ENCODE assay signal across 9 mouse cellular contexts in the genomic region with DNA sequence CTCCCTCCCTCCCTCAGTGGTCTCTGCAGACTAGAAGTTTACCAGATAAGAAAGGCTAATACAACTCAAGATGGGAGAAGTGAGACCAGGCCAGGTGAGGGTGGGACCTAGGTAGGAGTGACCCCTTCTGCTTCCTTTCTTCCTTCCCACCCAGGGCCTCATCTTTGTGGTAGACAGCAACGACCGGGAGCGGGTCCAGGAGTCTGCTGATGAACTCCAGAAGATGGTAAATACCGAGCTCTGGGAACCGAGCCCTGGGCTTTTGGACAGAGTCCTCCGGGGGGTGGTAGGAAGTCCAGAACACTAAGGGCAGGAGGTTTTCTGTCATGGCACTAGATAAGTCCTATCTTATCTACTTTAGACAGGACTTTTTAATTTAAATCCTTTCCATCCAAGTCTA. TPM values are rescaled to one million over a fixed set of nuclear protein-coding genes. Genes with fewer than 3 reads are reported as not detected.
DNase-seq lines count a peak whose midpoint lies in the region; ATAC-seq and TF ChIP-seq lines count a peak whose summit lies in the region.
"Had no signal": no experiment of that assay in that cellular context is flagged by ENCODE, and none has a peak within 500 bp of the region (broad histone marks: within the 10 kb centered on the region; RNA-seq: fewer than 3 reads in every experiment).

No protein-coding gene starts in this region.

- no peak for ATAC-seq in heart, embryonic 15.5 days (replicated peaks; ENCODE audit: insufficient number of reproducible peaks, insufficient read depth, low FRiP score, low read depth)
- ATAC-seq in forebrain, embryonic 15.5 days (replicated peaks), result no peak
- ATAC-seq in liver, postnatal 0 days, result no peak

- H3K4me2 ChIP-seq in heart, embryonic 15.5 days, result peak overlapping the region; percentile 75
- H3K4me2 ChIP-seq in forebrain, embryonic 15.5 days (replicated peaks), result peak overlapping the region; percentile 61; the same call in 1 of the 2 replicates
- peak overlapping the region; percentile 75 for H3K4me2 ChIP-seq in liver, postnatal 0 days (ENCODE audit: low read depth, low read length)

- no peaks in the 10 kb centered on the region for H3K9me3 ChIP-seq in heart, embryonic 15.5 days (replicated peaks)
- H3K9me3 ChIP-seq in forebrain, embryonic 15.5 days, result no peaks in the 10 kb centered on the region
- H3K9me3 ChIP-seq in liver, postnatal 0 days (ENCODE audit: low read length), result no peaks in the 10 kb centered on the region

- no peaks in the 10 kb centered on the region for H3K27me3 ChIP-seq in heart, embryonic 15.5 days
- no peaks in the 10 kb centered on the region for H3K27me3 ChIP-seq in forebrain, embryonic 15.5 days
- H3K27me3 ChIP-seq in liver, postnatal 0 days (ENCODE audit: insufficient read depth, low read length), result no peaks in the 10 kb centered on the region

- peaks cover 14% of the 10 kb centered on the region for H3K36me3 ChIP-seq in heart, embryonic 15.5 days
- H3K36me3 ChIP-seq in forebrain, embryonic 15.5 days, result peaks cover 12% of the 10 kb centered on the region
- H3K36me3 ChIP-seq in liver, postnatal 0 days (replicated peaks; ENCODE audit: insufficient read depth, low read length), result peaks cover 18% of the 10 kb centered on the region

- WGBS in heart, embryonic 15.5 days, result 49% methylated on average over 6 of the region's 6 CpGs
- WGBS in forebrain, embryonic 15.5 days, result 96% methylated on average over 6 of the region's 6 CpGs
- WGBS in liver, postnatal 0 days (ENCODE audit: insufficient replicate concordance), result 61% methylated on average over 6 of the region's 6 CpGs

- intact Hi-C loops in left cerebral cortex, postnatal 10 days (cut with DNase I), result no loop called here

- no peak for TF ChIP-seq CTCF in liver, postnatal 0 days (IDR thresholded peaks at IDR 0.05; ENCODE audit: low read depth)

- H3K27ac ChIP-seq in heart, embryonic 15.5 days, result no peak overlapping the region; the same call in 1 of the 2 replicates
- no peak overlapping the region for H3K27ac ChIP-seq in forebrain, embryonic 15.5 days (replicated peaks)
- peak overlapping the region; percentile 91; the same call in 1 of the 2 replicates for H3K27ac ChIP-seq in liver, postnatal 0 days (ENCODE audit: low read depth)

- DNase-seq in heart, postnatal 4 days, result no peak
- peak; percentile 52 for DNase-seq in cerebellum, adult 9-11 months
- DNase-seq in liver, postnatal 0 days, result no peak
- no peak for DNase-seq in left cerebral cortex, postnatal 10 days (ENCODE audit: extremely low spot score in 1 of 2, low spot score in 2 of 2)
- DNase-seq in retina, postnatal 1 day, result no peak
- no peak for DNase-seq in yolk sac, embryonic 10.5 days (ENCODE audit: low spot score)

- peaks cover 37% of the 10 kb centered on the region for H3K4me1 ChIP-seq in heart, embryonic 15.5 days (replicated peaks)
- H3K4me1 ChIP-seq in forebrain, embryonic 15.5 days, result peaks cover 30% of the 10 kb centered on the region
- H3K4me1 ChIP-seq in liver, postnatal 0 days (ENCODE audit: insufficient read depth), result peaks cover 37% of the 10 kb centered on the region

- no peak overlapping the region for H3K9ac ChIP-seq in heart, embryonic 15.5 days
- no peak overlapping the region for H3K9ac ChIP-seq in forebrain, embryonic 15.5 days (replicated peaks)
- peak overlapping the region; percentile 98 for H3K9ac ChIP-seq in liver, postnatal 0 days (replicated peaks)

- no peak for TF ChIP-seq EP300 in liver, postnatal 0 days (IDR thresholded peaks at IDR 0.05; ENCODE audit: low read depth)

- no peak overlapping the region for H3K4me3 ChIP-seq in heart, embryonic 15.5 days
- H3K4me3 ChIP-seq in forebrain, embryonic 15.5 days, result 0 out of 2 replicates have a peak overlapping the region, but pooled peaks have one; percentile 99
- H3K4me3 ChIP-seq in liver, postnatal 0 days (ENCODE audit: low read depth, low read length), result peak overlapping the region; percentile 98

RNA-seq across cellular contexts. Expression of a gene that starts 1.7 kb away (rescaled TPM):
- polyA plus RNA-seq in heart, embryonic 15.5 days (2015; fragmentation: Nextera tagmentation; extraction: Ambion mirVana), result 231 and 273 TPM in 2 replicates
- 100 to 1,000 TPM; 199 to 205 TPM for total RNA-seq in heart, postnatal 4 days (2021)
- polyA plus RNA-seq in forebrain, embryonic 15.5 days (2015; fragmentation: Nextera tagmentation; extraction: Ambion mirVana), result 414 and 439 TPM in 2 replicates
- polyA plus RNA-seq in liver, postnatal 0 days (2015; fragmentation: Nextera tagmentation; extraction: Ambion mirVana), result 272 and 288 TPM in 2 replicates
- total RNA-seq in left cerebral cortex, postnatal 10 days (2021), result 100 to 1,000 TPM; 401 to 406 TPM

RNA-seq across cellular contexts. Expression of a gene that starts 2.6 kb away (rescaled TPM):
- polyA plus RNA-seq in heart, embryonic 15.5 days (2015; fragmentation: Nextera tagmentation; extraction: Ambion mirVana), result not detected in 2 replicates
- total RNA-seq in heart, postnatal 4 days (2021), result not detected
- polyA plus RNA-seq in forebrain, embryonic 15.5 days (2015; fragmentation: Nextera tagmentation; extraction: Ambion mirVana), result not detected in 2 replicates
- polyA plus RNA-seq in liver, postnatal 0 days (2015; fragmentation: Nextera tagmentation; extraction: Ambion mirVana), result 0.06 and 0.11 TPM in 2 replicates
- total RNA-seq in left cerebral cortex, postnatal 10 days (2021), result under 1 TPM in 1 of 2 experiments, not detected in 1; 0.17 TPM

RNA-seq across cellular contexts. Expression of a gene that starts 3.2 kb away (rescaled TPM):
- polyA plus RNA-seq in heart, embryonic 15.5 days (2015; fragmentation: Nextera tagmentation; extraction: Ambion mirVana), result 5.9 and 9.1 TPM in 2 replicates
- 1 to 10 TPM; 8.6 TPM for total RNA-seq in heart, postnatal 4 days (2021)
- 14.6 and 15.9 TPM in 2 replicates for polyA plus RNA-seq in forebrain, embryonic 15.5 days (2015; fragmentation: Nextera tagmentation; extraction: Ambion mirVana)
- 2.8 and 2.9 TPM in 2 replicates for polyA plus RNA-seq in liver, postnatal 0 days (2015; fragmentation: Nextera tagmentation; extraction: Ambion mirVana)
- total RNA-seq in left cerebral cortex, postnatal 10 days (2021), result 10 to 100 TPM; 14.6 TPM

RNA-seq across cellular contexts. Expression of a gene that starts 24.1 kb away (rescaled TPM):
- not detected in 2 replicates for polyA plus RNA-seq in heart, embryonic 15.5 days (2015; fragmentation: Nextera tagmentation; extraction: Ambion mirVana)
- total RNA-seq in heart, postnatal 4 days (2021), result not detected
- polyA plus RNA-seq in forebrain, embryonic 15.5 days (2015; fragmentation: Nextera tagmentation; extraction: Ambion mirVana), result 0.19 and 0.24 TPM in 2 replicates
- polyA plus RNA-seq in liver, postnatal 0 days (2015; fragmentation: Nextera tagmentation; extraction: Ambion mirVana), result not detected in 2 replicates
- total RNA-seq in left cerebral cortex, postnatal 10 days (2021), result not detected
- polyA plus RNA-seq: brain, embryonic 14.5 days had no signal

RNA-seq across cellular contexts. Expression of a gene that starts 27.2 kb away (rescaled TPM):
- 12.7 and 13.3 TPM in 2 replicates for polyA plus RNA-seq in heart, embryonic 15.5 days (2015; fragmentation: Nextera tagmentation; extraction: Ambion mirVana)
- 10 to 100 TPM; 11.7 to 12.5 TPM for total RNA-seq in heart, postnatal 4 days (2021)
- 20.8 and 23.1 TPM in 2 replicates for polyA plus RNA-seq in forebrain, embryonic 15.5 days (2015; fragmentation: Nextera tagmentation; extraction: Ambion mirVana)
- 16.1 and 17.1 TPM in 2 replicates for polyA plus RNA-seq in liver, postnatal 0 days (2015; fragmentation: Nextera tagmentation; extraction: Ambion mirVana)
- total RNA-seq in left cerebral cortex, postnatal 10 days (2021), result 10 to 100 TPM; 14.2 to 16.0 TPM
